Mouse (Mus musculus): ENCODE data around the gene Gpr37l1. TPM values are rescaled to one million over a fixed set of nuclear protein-coding genes. Genes with fewer than 3 reads are reported as not detected.

Gpr37l1 gene
- polyA plus RNA-seq, 1 experiment, result 0.75 TPM

DNA sequence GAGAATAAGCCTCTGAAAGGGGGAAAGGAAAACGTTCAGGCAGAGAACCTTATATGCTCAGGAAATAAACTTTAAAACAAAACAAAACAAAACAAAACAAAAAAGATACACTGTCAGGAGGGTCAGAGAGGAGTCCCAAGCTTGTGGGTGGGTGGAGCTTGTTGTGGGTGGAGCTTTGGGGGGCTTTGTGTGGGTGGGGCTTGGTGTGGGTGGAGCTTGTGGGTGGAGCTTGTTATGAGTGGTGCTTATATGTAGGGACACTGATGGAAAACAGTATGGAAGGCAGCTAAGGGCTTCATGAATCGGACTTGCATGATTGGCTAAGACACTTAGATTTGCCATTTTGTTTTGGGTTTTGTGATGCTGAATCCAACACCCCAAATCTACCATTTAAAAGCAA, 27.6 kb downstream of the Gpr37l1 start:
- WGBS, result 63% methylated on average over 2 of the region's 2 CpGs
- Histone ChIP-seq H3K36me3 (ENCODE audit: control insufficient read depth, insufficient read depth, low read length) (no peaks in the 10 kb centered on the region), H3K27ac (ENCODE audit: insufficient read depth, low read depth, low read length) (no peak overlapping the region), H3K27me3 (replicated peaks; ENCODE audit: control insufficient read depth, insufficient read depth, low read length) (no peaks in the 10 kb centered on the region), H3K4me3 (ENCODE audit: insufficient read depth, low read depth, low read length) (no peak overlapping the region), H3K4me1 (ENCODE audit: control insufficient read depth, insufficient read depth, low read length) (no peaks in the 10 kb centered on the region)
- no peak for DNase-seq
- TF ChIP-seq POLR2A (IDR thresholded peaks at IDR 0.05; ENCODE audit: low read depth, low read length), result no peak
- no peak for TF ChIP-seq CTCF (conservative IDR thresholded peaks at IDR 0.05; ENCODE audit: insufficient read depth, insufficient read length, low read depth, low read length)

DNA sequence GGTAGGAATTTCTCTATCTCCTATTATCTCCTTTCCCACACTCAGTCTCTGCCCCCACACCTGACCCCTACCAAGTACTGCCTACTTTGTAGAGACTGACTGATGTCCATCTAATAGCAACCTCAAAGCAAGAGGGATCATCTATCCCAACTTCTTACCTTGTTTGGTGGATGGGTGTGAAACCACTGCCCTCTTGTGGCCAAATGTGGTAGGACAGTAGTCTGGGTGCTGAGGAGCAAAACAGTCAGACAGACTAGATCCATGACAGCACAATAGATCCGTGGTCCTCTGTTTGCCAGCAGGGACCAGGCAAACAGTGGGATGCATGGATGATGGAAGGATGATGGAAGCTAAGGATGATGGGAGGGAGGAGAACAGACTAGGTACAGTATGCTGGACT, 31.0 kb downstream of the Gpr37l1 start:
- TF ChIP-seq POLR2A (IDR thresholded peaks at IDR 0.05; ENCODE audit: low read depth, low read length), result no peak
- TF ChIP-seq CTCF (conservative IDR thresholded peaks at IDR 0.05; ENCODE audit: insufficient read depth, insufficient read length, low read depth, low read length), result peak; percentile 89
- H3K27ac ChIP-seq (ENCODE audit: insufficient read depth, low read depth, low read length), result no peak overlapping the region
- no peaks in the 10 kb centered on the region for H3K36me3 ChIP-seq (ENCODE audit: control insufficient read depth, insufficient read depth, low read length)
- DNase-seq, result peak; percentile 69
- no peaks in the 10 kb centered on the region for H3K27me3 ChIP-seq (replicated peaks; ENCODE audit: control insufficient read depth, insufficient read depth, low read length)
- no peaks in the 10 kb centered on the region for H3K4me1 ChIP-seq (ENCODE audit: control insufficient read depth, insufficient read depth, low read length)
- 5% methylated on average over 1 of the region's 1 CpGs for WGBS
- no peak overlapping the region for H3K4me3 ChIP-seq (ENCODE audit: insufficient read depth, low read depth, low read length)

DNA sequence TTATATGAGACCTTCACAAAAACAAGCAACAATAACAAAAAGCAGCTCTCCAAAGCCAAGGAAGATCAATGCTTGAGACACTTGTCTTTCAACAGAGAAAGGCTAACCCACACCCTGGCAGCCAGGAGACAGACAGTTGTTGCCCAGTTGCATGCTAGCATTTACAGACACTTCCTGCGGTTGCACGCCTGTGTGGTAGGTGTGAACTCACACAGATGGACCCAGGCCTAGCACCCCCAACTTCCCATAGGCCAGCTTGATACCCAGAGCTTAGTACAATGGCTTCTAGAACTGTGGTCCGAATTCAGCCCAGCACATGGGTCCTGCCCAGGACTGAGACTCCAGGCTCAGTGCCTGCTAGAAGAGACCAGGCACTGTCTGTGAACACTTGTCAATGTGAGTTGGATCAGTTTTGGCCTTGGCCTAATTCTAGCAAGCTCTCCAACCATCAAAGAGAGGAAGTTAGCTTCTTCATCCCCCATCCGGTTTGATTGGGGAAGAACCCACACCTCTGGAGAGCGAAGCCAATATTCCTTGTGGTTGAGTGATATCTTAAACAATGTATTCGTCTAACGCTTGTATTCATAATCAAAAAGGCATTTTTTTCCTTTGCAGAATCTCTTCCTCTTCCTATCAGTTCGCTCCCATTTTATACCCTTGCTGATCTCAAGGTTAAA, 32.2 kb downstream of the Gpr37l1 start:
- DNase-seq, result no peak
- WGBS, result 91% methylated on average over 8 of the region's 8 CpGs
- H3K27ac ChIP-seq (ENCODE audit: insufficient read depth, low read depth, low read length), result no peak overlapping the region
- TF ChIP-seq POLR2A (IDR thresholded peaks at IDR 0.05; ENCODE audit: low read depth, low read length) (no peak), CTCF (conservative IDR thresholded peaks at IDR 0.05; ENCODE audit: insufficient read depth, insufficient read length, low read depth, low read length) (no peak)
- no peaks in the 10 kb centered on the region for H3K4me1 ChIP-seq (ENCODE audit: control insufficient read depth, insufficient read depth, low read length)
- H3K36me3 ChIP-seq (ENCODE audit: control insufficient read depth, insufficient read depth, low read length), result no peaks in the 10 kb centered on the region
- no peaks in the 10 kb centered on the region for H3K27me3 ChIP-seq (replicated peaks; ENCODE audit: control insufficient read depth, insufficient read depth, low read length)
- no peak overlapping the region for H3K4me3 ChIP-seq (ENCODE audit: insufficient read depth, low read depth, low read length)

DNA sequence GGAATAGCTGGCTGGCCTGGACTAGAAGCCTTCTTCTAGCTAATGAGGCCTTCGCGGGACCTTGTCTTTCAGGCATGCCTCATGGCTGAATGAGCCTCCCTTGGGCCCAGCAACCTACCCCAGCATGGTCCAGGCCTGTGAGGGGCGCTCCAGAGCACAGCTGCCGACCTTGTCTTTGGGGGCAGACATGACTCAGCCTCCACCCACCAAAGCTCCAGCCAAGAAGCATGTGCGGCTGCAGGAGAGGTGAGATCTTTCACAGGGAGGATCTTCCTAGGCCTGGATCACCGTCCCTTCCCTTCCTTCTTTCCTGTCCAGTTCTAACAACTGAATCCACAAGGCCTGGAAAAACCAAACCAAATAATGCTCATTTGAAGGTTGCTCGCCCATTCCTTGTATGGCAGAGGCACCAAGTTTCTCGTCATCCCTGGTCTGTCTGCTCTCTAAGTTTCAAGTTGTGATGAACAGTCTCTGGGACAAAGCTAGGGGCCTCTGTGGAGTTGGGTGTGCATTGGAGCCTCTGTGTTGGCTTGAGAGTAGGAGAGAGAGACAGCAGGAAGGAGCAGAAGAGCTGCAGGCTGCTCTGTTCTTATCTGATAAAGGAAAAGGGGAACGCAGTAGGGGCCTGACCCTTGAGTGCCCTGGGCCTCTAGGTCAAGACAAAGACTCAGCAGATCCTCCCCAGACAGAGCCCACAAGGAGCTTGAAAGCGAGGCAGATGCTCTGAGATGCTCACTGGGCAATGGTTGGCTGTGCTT, 33.6 kb downstream of the Gpr37l1 start:
- WGBS, result 88% methylated on average over 10 of the region's 10 CpGs
- Histone ChIP-seq H3K4me3 (ENCODE audit: insufficient read depth, low read depth, low read length) (no peak overlapping the region), H3K4me1 (ENCODE audit: control insufficient read depth, insufficient read depth, low read length) (no peaks in the 10 kb centered on the region), H3K27me3 (replicated peaks; ENCODE audit: control insufficient read depth, insufficient read depth, low read length) (no peaks in the 10 kb centered on the region), H3K27ac (ENCODE audit: insufficient read depth, low read depth, low read length) (no peak overlapping the region), H3K36me3 (ENCODE audit: control insufficient read depth, insufficient read depth, low read length) (no peaks in the 10 kb centered on the region)
- TF ChIP-seq POLR2A (IDR thresholded peaks at IDR 0.05; ENCODE audit: low read depth, low read length) (no peak), CTCF (conservative IDR thresholded peaks at IDR 0.05; ENCODE audit: insufficient read depth, insufficient read length, low read depth, low read length) (no peak)
- no peak for DNase-seq

DNA sequence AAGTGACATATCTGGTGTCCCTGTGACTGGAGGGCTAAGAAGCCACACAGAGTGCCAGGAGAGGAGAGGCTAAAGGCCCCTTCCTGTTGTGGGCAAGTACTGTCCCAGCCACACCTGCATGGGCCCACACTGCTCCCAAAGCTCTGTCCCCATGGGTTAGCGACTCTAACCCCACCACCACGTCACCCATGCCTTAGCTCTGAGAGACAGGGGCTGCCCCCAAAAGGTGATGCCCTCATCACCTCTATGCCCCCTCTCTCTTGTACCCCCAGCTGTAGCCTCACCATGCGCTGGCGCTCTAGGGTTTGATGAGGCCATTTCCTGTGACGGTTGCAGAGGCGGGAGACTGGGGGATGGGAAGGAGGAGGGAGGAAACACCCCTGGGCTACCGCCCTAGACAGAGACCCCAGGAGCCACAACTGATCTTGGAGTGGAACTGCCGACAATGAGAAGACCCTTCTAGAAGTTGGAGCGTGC, 34.5 kb downstream of the Gpr37l1 start:
- no peak for DNase-seq
- H3K4me3 ChIP-seq (ENCODE audit: insufficient read depth, low read depth, low read length), result no peak overlapping the region
- no peaks in the 10 kb centered on the region for H3K4me1 ChIP-seq (ENCODE audit: control insufficient read depth, insufficient read depth, low read length)

DNA sequence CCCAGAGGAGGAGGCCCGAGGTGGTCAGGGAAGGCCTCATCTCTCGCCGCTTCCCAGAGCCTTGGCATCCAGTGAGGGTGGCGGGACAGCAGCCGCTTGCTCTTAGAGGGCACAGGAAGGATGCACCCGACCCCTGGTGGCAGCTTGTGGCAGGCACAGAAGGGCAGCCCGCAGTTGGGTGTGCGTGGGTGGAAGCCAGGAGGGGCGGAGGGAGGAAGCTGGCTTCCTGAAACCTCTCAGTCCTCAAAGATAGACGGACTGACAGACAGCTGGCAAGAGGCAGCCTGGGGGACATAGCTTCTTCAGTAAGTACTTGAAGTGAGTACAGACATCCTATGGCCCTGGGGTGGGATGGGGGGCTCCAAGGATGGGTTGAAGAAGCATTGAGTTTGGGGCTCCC, 35.0 kb downstream of the Gpr37l1 start, which contains the start of gene Ptpn7:
Gene Ptpn7 (plus strand): TSS at position 228 of the 400 bp plus-strand sequence.
- Histone ChIP-seq H3K27me3 (replicated peaks; ENCODE audit: control insufficient read depth, insufficient read depth, low read length) (no peaks in the 10 kb centered on the region), H3K4me3 (ENCODE audit: insufficient read depth, low read depth, low read length) (no peak within 1 kb of the TSS), H3K4me1 (ENCODE audit: control insufficient read depth, insufficient read depth, low read length) (no peaks in the 10 kb centered on the region), H3K27ac (ENCODE audit: insufficient read depth, low read depth, low read length) (no peak within 1 kb of the TSS), H3K36me3 (ENCODE audit: control insufficient read depth, insufficient read depth, low read length) (no peaks in the 10 kb centered on the region)
- DNase-seq, result peak; percentile 64
- TF ChIP-seq POLR2A (IDR thresholded peaks at IDR 0.05; ENCODE audit: low read depth, low read length) (no peak), CTCF (conservative IDR thresholded peaks at IDR 0.05; ENCODE audit: insufficient read depth, insufficient read length, low read depth, low read length) (peak; percentile 57)
- 19% methylated on average over 10 of the region's 10 CpGs for WGBS

More for the DNA sequence above, 34.5 kb downstream of the Gpr37l1 start:
- TF ChIP-seq POLR2A (IDR thresholded peaks at IDR 0.05; ENCODE audit: low read depth, low read length) (no peak), CTCF (conservative IDR thresholded peaks at IDR 0.05; ENCODE audit: insufficient read depth, insufficient read length, low read depth, low read length) (no peak)
- Histone ChIP-seq H3K27ac (ENCODE audit: insufficient read depth, low read depth, low read length) (no peak overlapping the region), H3K36me3 (ENCODE audit: control insufficient read depth, insufficient read depth, low read length) (no peaks in the 10 kb centered on the region), H3K27me3 (replicated peaks; ENCODE audit: control insufficient read depth, insufficient read depth, low read length) (no peaks in the 10 kb centered on the region)
- WGBS, result 85% methylated on average over 9 of the region's 9 CpGs

DNA sequence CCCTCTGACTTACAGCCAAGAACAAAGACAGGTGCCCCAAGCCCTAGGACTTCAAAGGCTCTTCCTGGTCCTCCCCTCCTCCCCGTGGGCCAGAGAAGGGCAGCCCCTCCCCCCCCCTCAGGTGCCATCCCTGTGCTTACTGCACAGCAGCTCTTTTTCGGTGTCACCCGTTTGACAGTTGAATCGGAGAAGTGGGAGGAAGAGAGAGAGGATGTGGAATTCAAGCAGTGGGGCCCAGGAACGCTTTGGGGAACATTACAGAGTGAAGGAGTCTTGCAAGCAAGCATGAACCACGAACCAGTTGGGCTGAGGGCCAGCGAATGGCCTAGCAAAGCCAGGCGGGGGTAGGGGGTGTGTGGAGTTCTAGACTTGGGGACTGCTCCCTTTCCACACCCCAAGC, 35.9 kb downstream of the Gpr37l1 start:
- no peak overlapping the region for H3K4me3 ChIP-seq (ENCODE audit: insufficient read depth, low read depth, low read length)
- no peaks in the 10 kb centered on the region for H3K4me1 ChIP-seq (ENCODE audit: control insufficient read depth, insufficient read depth, low read length)
- no peaks in the 10 kb centered on the region for H3K36me3 ChIP-seq (ENCODE audit: control insufficient read depth, insufficient read depth, low read length)
- H3K27me3 ChIP-seq (replicated peaks; ENCODE audit: control insufficient read depth, insufficient read depth, low read length), result no peaks in the 10 kb centered on the region
- WGBS, result 53% methylated on average over 8 of the region's 8 CpGs
- TF ChIP-seq CTCF (conservative IDR thresholded peaks at IDR 0.05; ENCODE audit: insufficient read depth, insufficient read length, low read depth, low read length) (no peak), POLR2A (IDR thresholded peaks at IDR 0.05; ENCODE audit: low read depth, low read length) (no peak)
- no peak overlapping the region for H3K27ac ChIP-seq (ENCODE audit: insufficient read depth, low read depth, low read length)
- no peak for DNase-seq
